Mouse (Mus musculus): ENCODE measurements around the gene Sars. TPM values are rescaled to one million over a fixed set of nuclear protein-coding genes. Genes with fewer than 3 reads are reported as not detected.

Sars gene
- polyA plus RNA-seq (2012; fragmentation: generic; extraction: Trizol): 685 TPM

GRCm38 (mm10) chr3:108444698-108445365 lies at the start of gene Sars:
Sars (minus strand) TSS chr3:108445209.
- H3K79me2 ChIP-seq (ENCODE audit: control insufficient read depth, insufficient read depth): peaks cover 52% of the 10 kb centered on the region
- peak within 1 kb of the TSS; percentile 99 for H3K4me3 ChIP-seq
- H3K4me2 ChIP-seq (ENCODE audit: low read depth): peak within 1 kb of the TSS; percentile 82
- peak within 1 kb of the TSS; percentile 81 for H3ac ChIP-seq (ENCODE audit: control insufficient read depth, insufficient read length)
- H3K27me3 ChIP-seq (ENCODE audit: control insufficient read depth, insufficient read depth, insufficient read length): peaks cover 10% of the 10 kb centered on the region
- TF ChIP-seq MAX (IDR thresholded peaks at IDR 0.05; ENCODE audit: low read depth): no peak
- no peak for TF ChIP-seq USF1 (IDR thresholded peaks at IDR 0.05; ENCODE audit: low read depth)
- TF ChIP-seq SRF (IDR thresholded peaks at IDR 0.05; ENCODE audit: control insufficient read depth, insufficient read length, low read depth): no peak
- TF ChIP-seq REST (IDR thresholded peaks at IDR 0.05; ENCODE audit: insufficient read depth, insufficient read length): no peak
- TF ChIP-seq MYOG (IDR thresholded peaks at IDR 0.05; ENCODE audit: control insufficient read depth in 1 of 3, insufficient read depth in 1 of 3, insufficient read length in 2 of 3, low read depth in 2 of 3): peak in 1 of 3 experiments; percentile 6
- no peak for TF ChIP-seq E2F4 (IDR thresholded peaks at IDR 0.05; ENCODE audit: insufficient read depth)
- TF ChIP-seq POLR2AphosphoS2 (IDR thresholded peaks at IDR 0.05; ENCODE audit: insufficient read length, low read depth): peak; percentile 84
- peak; percentile 79 for TF ChIP-seq POLR2A (IDR thresholded peaks at IDR 0.05; ENCODE audit: insufficient read length, low read depth)
- TF ChIP-seq TCF3 (IDR thresholded peaks at IDR 0.05; ENCODE audit: insufficient read length, low read depth): no peak
- TF ChIP-seq TCF12 (IDR thresholded peaks at IDR 0.05; ENCODE audit: insufficient read depth, poor library complexity, severe bottlenecking): no peak
- H3K36me3 ChIP-seq (ENCODE audit: control insufficient read depth, insufficient read depth): peaks cover 35% of the 10 kb centered on the region

DNA sequence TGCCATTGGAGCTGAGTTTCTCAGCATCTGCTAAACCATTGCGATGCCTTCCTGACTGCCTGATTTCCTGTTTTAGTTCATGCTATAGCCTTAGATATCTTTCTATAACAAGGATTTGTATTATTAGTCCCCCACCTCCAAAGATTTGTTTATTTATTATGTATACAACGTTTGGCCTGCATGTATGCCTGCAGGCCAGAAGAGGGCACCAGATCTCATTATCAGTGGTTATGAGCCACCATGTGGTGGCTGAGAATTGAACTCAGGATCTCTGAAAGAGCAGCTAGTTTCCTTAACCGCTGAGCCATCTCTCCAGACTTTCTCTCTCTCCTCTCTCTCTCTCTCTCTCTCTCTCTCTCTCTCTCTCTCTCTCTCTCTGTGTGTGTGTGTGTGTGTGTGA lies 45.0 kb upstream of the Sars start:
- no peaks in the 10 kb centered on the region for H3K36me3 ChIP-seq (ENCODE audit: control insufficient read depth, insufficient read depth)
- H3K27me3 ChIP-seq (ENCODE audit: control insufficient read depth, insufficient read depth, insufficient read length): peaks cover 41% of the 10 kb centered on the region
- TF ChIP-seq E2F4 (IDR thresholded peaks at IDR 0.05; ENCODE audit: insufficient read depth): no peak
- TF ChIP-seq POLR2A (IDR thresholded peaks at IDR 0.05; ENCODE audit: insufficient read length, low read depth): no peak
- TF ChIP-seq MAX (IDR thresholded peaks at IDR 0.05; ENCODE audit: low read depth): no peak
- TF ChIP-seq MYOD1 (IDR thresholded peaks at IDR 0.05; ENCODE audit: control insufficient read depth in 1 of 3, insufficient read length in 2 of 3, low read depth in 2 of 3): no peak
- TF ChIP-seq TCF3 (IDR thresholded peaks at IDR 0.05; ENCODE audit: insufficient read length, low read depth): no peak
- no peak for TF ChIP-seq USF1 (IDR thresholded peaks at IDR 0.05; ENCODE audit: low read depth)
- no peak for TF ChIP-seq TCF12 (IDR thresholded peaks at IDR 0.05; ENCODE audit: insufficient read depth, poor library complexity, severe bottlenecking)
- no peak for TF ChIP-seq REST (IDR thresholded peaks at IDR 0.05; ENCODE audit: insufficient read depth, insufficient read length)
- TF ChIP-seq CEBPB (IDR thresholded peaks at IDR 0.05; ENCODE audit: insufficient read depth, poor library complexity, severe bottlenecking): no peak
- TF ChIP-seq SRF (IDR thresholded peaks at IDR 0.05; ENCODE audit: control insufficient read depth, insufficient read length, low read depth): no peak
- no peak for TF ChIP-seq POLR2AphosphoS2 (IDR thresholded peaks at IDR 0.05; ENCODE audit: insufficient read length, low read depth)
- TF ChIP-seq MYOG (IDR thresholded peaks at IDR 0.05; ENCODE audit: control insufficient read depth in 1 of 3, insufficient read depth in 1 of 3, insufficient read length in 2 of 3, low read depth in 2 of 3): no peak
- no peak overlapping the region for H3K4me3 ChIP-seq
- H3K4me2 ChIP-seq (ENCODE audit: low read depth): no peak overlapping the region
- H3ac ChIP-seq (ENCODE audit: control insufficient read depth, insufficient read length): no peak overlapping the region
- H3K79me2 ChIP-seq (ENCODE audit: control insufficient read depth, insufficient read depth): no peaks in the 10 kb centered on the region

GRCm38 (mm10) chr3:108484749-108485148 lies 39.7 kb upstream of the Sars start:
- H3K27me3 ChIP-seq (ENCODE audit: control insufficient read depth, insufficient read depth, insufficient read length): peaks cover 37% of the 10 kb centered on the region
- no peak overlapping the region for H3K4me2 ChIP-seq (ENCODE audit: low read depth)
- no peak overlapping the region for H3ac ChIP-seq (ENCODE audit: control insufficient read depth, insufficient read length)
- TF ChIP-seq CEBPB (IDR thresholded peaks at IDR 0.05; ENCODE audit: insufficient read depth, poor library complexity, severe bottlenecking): no peak
- TF ChIP-seq TCF3 (IDR thresholded peaks at IDR 0.05; ENCODE audit: insufficient read length, low read depth): no peak
- TF ChIP-seq SRF (IDR thresholded peaks at IDR 0.05; ENCODE audit: control insufficient read depth, insufficient read length, low read depth): no peak
- TF ChIP-seq MYOD1 (IDR thresholded peaks at IDR 0.05; ENCODE audit: control insufficient read depth in 1 of 3, insufficient read length in 2 of 3, low read depth in 2 of 3): no peak
- no peak for TF ChIP-seq MYOG (IDR thresholded peaks at IDR 0.05; ENCODE audit: control insufficient read depth in 1 of 3, insufficient read depth in 1 of 3, insufficient read length in 2 of 3, low read depth in 2 of 3)
- no peak for TF ChIP-seq E2F4 (IDR thresholded peaks at IDR 0.05; ENCODE audit: insufficient read depth)
- no peak for TF ChIP-seq POLR2A (IDR thresholded peaks at IDR 0.05; ENCODE audit: insufficient read length, low read depth)
- no peaks in the 10 kb centered on the region for H3K36me3 ChIP-seq (ENCODE audit: control insufficient read depth, insufficient read depth)
- H3K4me3 ChIP-seq: no peak overlapping the region
- H3K79me2 ChIP-seq (ENCODE audit: control insufficient read depth, insufficient read depth): no peaks in the 10 kb centered on the region

- TF ChIP-seq POLR2A (IDR thresholded peaks at IDR 0.05; ENCODE audit: insufficient read length, low read depth): no peak
- TF ChIP-seq MYOD1 (IDR thresholded peaks at IDR 0.05; ENCODE audit: control insufficient read depth in 1 of 3, insufficient read length in 2 of 3, low read depth in 2 of 3): no peak
- no peak for TF ChIP-seq USF1 (IDR thresholded peaks at IDR 0.05; ENCODE audit: low read depth)
- no peak for TF ChIP-seq REST (IDR thresholded peaks at IDR 0.05; ENCODE audit: insufficient read depth, insufficient read length)
- TF ChIP-seq E2F4 (IDR thresholded peaks at IDR 0.05; ENCODE audit: insufficient read depth): no peak
- TF ChIP-seq MYOG (IDR thresholded peaks at IDR 0.05; ENCODE audit: control insufficient read depth in 1 of 3, insufficient read depth in 1 of 3, insufficient read length in 2 of 3, low read depth in 2 of 3): no peak
- TF ChIP-seq TCF3 (IDR thresholded peaks at IDR 0.05; ENCODE audit: insufficient read length, low read depth): no peak
- TF ChIP-seq POLR2AphosphoS2 (IDR thresholded peaks at IDR 0.05; ENCODE audit: insufficient read length, low read depth): no peak
- TF ChIP-seq CEBPB (IDR thresholded peaks at IDR 0.05; ENCODE audit: insufficient read depth, poor library complexity, severe bottlenecking): no peak
- TF ChIP-seq TCF12 (IDR thresholded peaks at IDR 0.05; ENCODE audit: insufficient read depth, poor library complexity, severe bottlenecking): no peak
- no peak for TF ChIP-seq MAX (IDR thresholded peaks at IDR 0.05; ENCODE audit: low read depth)
- Histone ChIP-seq H3K4me2 (ENCODE audit: low read depth) (no peak overlapping the region), H3ac (ENCODE audit: control insufficient read depth, insufficient read length) (no peak overlapping the region)
These were observed 33.8 kb upstream of the Sars start for GRCm38 (mm10) chr3:108478800-108479199.

More at GRCm38 (mm10) chr3:108478800-108479199, 33.8 kb upstream of the Sars start:
- peaks cover 31% of the 10 kb centered on the region for H3K27me3 ChIP-seq (ENCODE audit: control insufficient read depth, insufficient read depth, insufficient read length)
- H3K79me2 ChIP-seq (ENCODE audit: control insufficient read depth, insufficient read depth): no peaks in the 10 kb centered on the region
- no peak overlapping the region for H3K4me3 ChIP-seq
- H3K36me3 ChIP-seq (ENCODE audit: control insufficient read depth, insufficient read depth): no peaks in the 10 kb centered on the region
